Mouse (Mus musculus) induced T-regulatory cell, adult 2 months (primary cell): ENCODE measurements around the gene Cd209f.
A peak's percentile ranks its signal among the peaks of the same experiment; 100 is the strongest.
"Not testable (repeated sequence)": the region's sequence is repeated elsewhere in the genome, so short reads cannot be mapped to it uniquely, and the experiment has no call there.

Experiments
- DNase-seq: peaks from one replicate; pipeline ENCODE4 v3.0.0-alpha.2; 2012; ENCODE audit warnings: low read depth

Cd209f gene

DNA sequence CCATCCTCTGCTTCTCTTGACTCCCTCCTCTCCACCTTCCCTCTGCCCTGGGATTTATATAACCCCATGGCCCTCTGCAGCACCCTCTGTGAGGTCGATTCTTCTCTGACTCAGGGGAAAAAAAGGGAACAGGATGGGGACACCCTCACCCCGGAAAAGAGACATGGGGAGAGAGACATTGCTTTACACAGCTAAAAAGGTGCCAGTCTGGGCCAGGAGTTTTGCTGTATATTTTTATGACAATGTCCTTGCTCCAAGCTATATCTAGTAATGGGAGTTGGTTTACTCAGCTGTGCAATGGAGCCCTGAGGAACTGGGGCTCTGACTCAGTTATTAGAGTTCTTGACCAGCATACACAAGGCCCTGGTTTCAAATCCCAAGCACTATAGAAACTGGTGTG, at the start of gene Cd209f:
Gene Cd209f, minus strand, starts transcription at position 101 of the 400 bp plus-strand sequence.
- DNase-seq = not testable (repeated sequence)

DNA sequence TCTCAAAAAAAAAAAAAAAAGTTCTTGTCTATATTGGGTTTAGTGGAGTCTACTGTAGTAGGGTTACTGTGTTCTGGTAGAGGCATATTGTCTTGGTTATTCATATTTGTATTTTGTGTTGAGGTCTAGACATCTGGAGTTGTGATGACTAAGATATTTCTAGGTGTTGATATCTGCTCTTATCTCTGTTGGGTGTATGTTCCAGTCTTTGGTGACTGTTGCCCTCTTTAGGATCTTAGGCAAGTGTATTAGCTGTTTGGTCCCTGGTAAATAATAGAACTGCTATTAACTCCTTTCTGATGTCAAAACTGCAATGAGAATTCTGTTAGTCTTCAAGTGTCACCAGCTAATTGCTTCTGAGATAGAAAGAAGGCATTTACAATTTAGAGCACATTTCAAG, 49.2 kb upstream of the Cd209f start:
- DNase-seq = no peak

DNA sequence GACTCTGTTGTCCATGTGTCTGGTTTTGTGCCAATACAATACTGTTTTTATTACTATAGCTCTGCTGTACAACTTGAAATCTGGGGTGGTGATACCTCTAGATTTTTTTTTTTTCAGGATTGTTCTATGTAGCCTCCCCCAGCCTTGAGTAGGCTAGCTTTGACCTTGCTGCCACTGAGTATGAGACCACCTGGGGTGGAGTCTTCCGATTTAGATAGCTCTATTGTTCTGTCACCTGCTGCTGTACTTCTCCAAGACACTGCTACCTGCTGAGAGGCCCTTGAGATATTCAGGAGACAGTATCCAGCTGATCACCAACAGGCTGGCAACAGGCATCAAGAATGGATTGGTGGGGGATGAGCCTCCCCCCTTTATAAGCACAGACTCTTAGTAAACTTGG, 41.6 kb upstream of the Cd209f start:
- no peak for DNase-seq

DNA sequence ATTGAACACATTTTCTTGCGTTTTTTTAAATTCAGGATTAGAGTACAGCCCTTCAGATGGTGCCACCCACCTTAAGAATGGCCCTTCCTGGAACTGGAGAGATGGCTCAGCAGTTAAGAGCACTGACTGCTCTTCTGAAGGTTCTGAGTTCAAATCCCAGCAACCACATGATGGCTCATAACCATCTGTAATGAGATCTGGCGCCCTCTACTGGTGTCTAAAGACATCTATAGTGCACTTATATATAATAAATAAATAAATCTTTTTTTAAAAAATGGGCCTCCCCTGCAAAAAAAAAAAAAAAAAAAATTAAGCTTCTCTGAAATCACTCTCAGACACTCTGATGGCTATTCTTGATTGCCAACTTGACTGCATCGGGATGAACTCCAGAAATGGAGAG, 36.1 kb upstream of the Cd209f start:
- peak; percentile 57 for DNase-seq

DNA sequence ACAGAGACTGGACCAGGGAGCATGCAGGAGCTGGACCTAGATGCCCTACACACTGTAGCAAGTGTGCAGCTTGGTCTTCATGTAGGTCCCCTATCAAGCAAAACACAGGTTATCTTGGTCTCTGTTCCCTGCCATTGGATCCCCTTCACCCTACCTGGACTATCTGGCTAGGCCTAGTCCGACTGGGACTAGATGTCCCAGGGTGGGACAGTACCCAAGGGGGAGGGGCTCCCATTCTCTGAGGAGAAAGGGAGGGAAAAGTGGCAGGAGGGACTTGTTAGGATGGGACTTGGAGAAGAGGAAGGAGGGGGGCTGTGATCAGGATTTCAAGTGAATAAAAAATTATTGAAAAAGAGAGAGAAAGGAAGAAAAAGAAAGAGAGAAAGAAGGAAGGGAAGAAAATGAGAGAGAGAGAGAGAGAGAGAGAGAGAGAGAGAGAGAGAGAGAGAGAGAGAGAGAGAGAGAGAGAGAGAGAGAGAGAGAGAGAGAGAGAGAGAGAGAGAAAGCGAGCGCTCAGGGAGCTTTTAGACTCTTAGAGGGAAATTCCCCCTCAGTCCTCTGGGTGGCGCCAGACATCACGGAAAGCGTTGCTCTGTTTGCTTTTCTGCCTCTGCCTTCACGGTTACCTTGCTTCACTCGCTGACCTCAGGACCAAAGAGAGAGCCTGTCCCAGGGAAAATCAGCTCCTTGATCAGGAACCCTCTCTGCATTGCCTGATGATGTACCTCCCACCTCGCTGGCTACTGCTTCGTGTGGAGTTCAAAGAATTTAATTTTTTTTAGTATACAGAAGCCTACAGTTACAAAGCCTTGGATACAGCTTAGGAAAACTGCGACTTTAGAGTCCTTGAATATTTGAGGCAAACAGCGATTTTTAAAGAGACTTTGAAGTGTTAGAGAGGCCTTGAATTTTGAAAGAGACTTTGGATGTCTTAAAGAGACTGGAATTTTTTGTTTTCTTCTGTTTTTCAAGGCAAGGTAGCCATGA, 34.3 kb upstream of the Cd209f start:
- peak; percentile 83 for DNase-seq

DNA sequence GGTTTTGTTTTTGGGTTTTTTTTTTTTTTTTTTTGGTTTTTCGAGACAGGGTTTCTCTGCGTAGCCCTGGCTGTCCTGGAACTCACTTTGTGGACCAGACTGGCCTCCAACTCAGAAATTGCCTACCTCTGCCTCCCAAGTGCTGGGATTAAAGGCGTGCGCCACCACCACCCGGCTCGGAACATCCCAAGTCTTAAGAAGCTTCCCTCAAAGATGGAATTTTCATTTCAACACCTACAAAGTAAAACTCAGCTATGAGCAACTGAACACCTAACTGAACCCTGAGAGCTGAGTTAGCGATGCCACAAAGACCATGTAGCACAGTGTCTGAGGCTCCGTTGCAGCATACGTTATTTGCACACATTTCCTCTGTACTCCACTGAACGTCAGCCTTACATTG, 28.2 kb upstream of the Cd209f start, which contains the start of gene Cd209g:
Gene Cd209g, plus strand, starts transcription at position 301 of the 400 bp plus-strand sequence.
- DNase-seq = no peak

DNA sequence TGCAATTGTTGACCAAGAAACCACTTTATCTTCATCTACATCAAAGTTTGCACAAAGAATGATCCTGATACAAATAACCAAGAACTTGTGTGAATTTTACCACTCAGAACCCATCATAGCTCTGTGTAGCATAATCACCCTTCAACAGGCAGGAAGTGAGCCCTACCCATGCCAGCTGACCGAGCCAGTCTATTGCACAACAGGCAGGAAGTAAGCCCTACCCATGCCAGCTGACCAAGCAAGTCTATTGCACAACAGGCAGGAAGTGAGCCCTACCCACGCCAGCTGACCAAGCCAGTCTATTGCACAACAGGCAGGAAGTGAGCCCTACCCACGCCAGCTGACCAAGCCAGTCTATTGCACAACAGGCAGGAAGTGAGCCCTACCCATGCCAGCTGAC, 17.1 kb downstream of the Cd209f start:
- not testable (repeated sequence) for DNase-seq

DNA sequence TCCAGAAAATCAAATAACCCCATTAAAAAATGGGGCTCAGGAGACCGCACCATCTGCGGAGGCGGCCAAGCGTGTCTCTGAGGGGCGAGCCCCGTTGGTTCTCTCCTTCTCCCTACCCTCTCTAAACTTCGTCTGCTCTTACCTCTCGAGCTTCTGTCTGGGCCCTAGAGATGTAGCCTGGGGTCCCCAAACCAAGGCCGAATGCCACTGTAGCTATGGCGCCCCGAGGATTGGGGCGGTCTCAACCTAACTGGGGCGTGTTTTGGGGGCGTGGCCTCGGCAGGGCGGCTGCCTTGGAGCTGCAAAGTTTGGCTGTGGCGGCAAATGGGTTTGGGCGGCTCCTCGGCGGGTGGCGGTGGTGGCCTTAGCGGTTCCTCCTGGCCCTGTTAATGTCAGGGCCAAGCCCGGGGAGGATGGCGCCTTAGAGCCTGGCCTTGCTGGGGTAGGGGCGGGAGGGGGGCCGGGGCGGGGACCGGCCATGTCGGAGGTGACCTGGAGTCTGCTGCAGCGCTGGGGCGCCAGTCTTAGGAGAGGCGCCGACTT, 18.4 kb downstream of the Cd209f start:
- DNase-seq = not testable (repeated sequence)
